ENCODE assay signal across 23 mouse cellular contexts in the genomic region with DNA sequence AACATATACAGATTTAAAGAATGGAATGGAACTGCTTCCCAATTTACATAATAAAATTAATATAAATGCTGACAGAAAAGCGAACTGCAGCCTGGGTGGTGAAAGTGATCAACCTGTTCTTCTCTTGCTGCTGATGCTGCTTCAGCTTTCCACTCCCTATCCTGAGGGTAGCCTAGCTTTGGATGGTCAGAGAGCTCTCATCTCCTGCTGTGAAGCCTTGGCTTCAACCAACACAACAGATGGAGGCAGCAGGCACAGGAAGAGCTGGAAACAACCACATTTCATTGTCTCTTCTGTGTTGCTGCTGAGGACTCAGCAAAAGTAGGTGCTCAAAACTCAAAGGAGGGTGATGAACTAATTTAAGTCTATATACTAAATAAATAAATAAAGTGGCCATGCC. TPM values are rescaled to one million over a fixed set of nuclear protein-coding genes. Genes with fewer than 3 reads are reported as not detected.
DNase-seq lines count a peak whose midpoint lies in the region; ATAC-seq lines count a peak whose summit lies in the region.
"Had no signal": no experiment of that assay in that cellular context is flagged by ENCODE, and none has a peak within 500 bp of the region (broad histone marks: within the 10 kb centered on the region; RNA-seq: fewer than 3 reads in every experiment).

No protein-coding gene starts in this region.

- DNase-seq in layer of hippocampus, adult 9-11 months = peak; percentile 53
- no peak for DNase-seq in layer of hippocampus, postnatal 36 days
- peak; percentile 89 to 92 for DNase-seq in cerebellum, adult 18-20 months
- peak; percentile 92 to 93 for DNase-seq in cerebellum, postnatal 10 days
- DNase-seq in neural tube, embryonic 10.5 days (ENCODE audit: extremely low spot score, low spot score) = no peak
- DNase-seq in spleen, adult 18-20 months = no peak
- no peak for DNase-seq in urinary bladder, postnatal 4 days (ENCODE audit: low spot score in 2 of 2)
- DNase-seq: adrenal gland, postnatal 14 days; gastrocnemius, postnatal 10 days; heart, postnatal 36 days; kidney, adult 11 months; kidney, postnatal 14 days; lung, postnatal 36 days; retina, postnatal 1 day; right cerebral cortex, postnatal 14 days; thymus, adult 2 months; thymus, postnatal 36 days had no signal

- peak; percentile 85 for ATAC-seq in cerebellum, adult (ENCODE audit: insufficient number of reproducible peaks, low FRiP score, low TSS enrichment)
- ATAC-seq: CD4-positive, CD25-positive, alpha-beta regulatory T cell, adult 4 months; forebrain, embryonic 16.5 days; inflammation-experienced regulatory T-cells, adult 6 months had no signal

RNA-seq across cellular contexts. Expression of gene Car15, which starts 13.7 kb away (rescaled TPM):
- 10 to 100 TPM; 12.8 to 16.4 TPM for total RNA-seq in layer of hippocampus, postnatal 36 days (2021)

RNA-seq across cellular contexts. Expression of gene B830017H08Rik, which starts 18.9 kb away (rescaled TPM):
- 1 to 10 TPM; 2.6 to 4.0 TPM for total RNA-seq in layer of hippocampus, postnatal 36 days (2021)
- total RNA-seq: adrenal gland, postnatal 14 days; gastrocnemius, postnatal 10 days; granulocyte monocyte progenitor cell, adult 5-6 weeks; heart, postnatal 36 days; monocyte, adult 5-6 weeks had no signal

RNA-seq across cellular contexts. Expression of gene Gm20518, which starts 39.6 kb away (rescaled TPM):
- total RNA-seq in layer of hippocampus, postnatal 36 days (2021) = 1 to 10 TPM; 2.7 to 4.1 TPM

RNA-seq across cellular contexts. Expression of gene Tssk1, which starts 42.2 kb away (rescaled TPM):
- total RNA-seq in layer of hippocampus, postnatal 36 days (2021) = not detected
- total RNA-seq: granulocyte monocyte progenitor cell, adult 5-6 weeks had no signal

RNA-seq across cellular contexts. Expression of gene Dgcr2, which starts 46.5 kb away (rescaled TPM):
- 100 to 1,000 TPM; 106 to 110 TPM for total RNA-seq in layer of hippocampus, postnatal 36 days (2021)

Comparison
In these comparisons a context has a peak if more than half of its experiments do, and no peak if none do; other contexts are left out.
1. DNase-seq: peak in layer of hippocampus, adult 9-11 months (single experiment), cerebellum, adult 18-20 months (2 of 2) and cerebellum, postnatal 10 days (2 of 2); none in layer of hippocampus, postnatal 36 days (0 of 2), neural tube, embryonic 10.5 days (single experiment), spleen, adult 18-20 months (0 of 2) and urinary bladder, postnatal 4 days (0 of 2).